Mouse (Mus musculus): ENCODE measurements around the gene Fyco1. TPM values are rescaled to one million over a fixed set of nuclear protein-coding genes. Genes with fewer than 3 reads are reported as not detected.

Gene Fyco1
- polyA plus RNA-seq, 1 experiment from 2014 or later, result 3.8 TPM

DNA sequence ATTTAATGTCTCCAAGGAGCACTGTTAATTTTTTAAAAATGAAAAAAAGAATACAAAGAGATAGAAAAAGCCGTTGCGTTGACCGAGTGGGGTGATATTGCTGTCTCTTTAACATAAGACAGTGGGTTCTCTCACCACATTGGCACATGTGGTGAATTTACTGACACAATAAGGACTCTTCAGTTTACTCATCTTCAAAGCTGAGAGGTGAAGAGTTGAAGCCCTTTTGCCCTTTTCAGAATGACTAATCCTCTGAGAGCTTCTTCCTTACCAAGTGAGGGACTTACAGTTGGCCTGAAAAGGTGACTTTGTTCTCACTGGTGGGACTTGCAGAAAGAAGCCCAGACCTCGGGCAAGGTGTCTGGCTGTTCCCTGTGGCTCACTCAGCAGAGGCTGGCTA is 110.9 kb downstream of the Fyco1 start:
- no peak overlapping the region for H3K9ac ChIP-seq (ENCODE audit: low read depth, low read length)
- H3K27me3 ChIP-seq (replicated peaks; ENCODE audit: control insufficient read depth, insufficient read depth, low read length), result no peaks in the 10 kb centered on the region
- H3K4me1 ChIP-seq (replicated peaks; ENCODE audit: control insufficient read depth, insufficient read depth, low read length), result no peaks in the 10 kb centered on the region
- H3K27ac ChIP-seq (ENCODE audit: low read depth, low read length), result no peak overlapping the region
- H3K4me3 ChIP-seq (ENCODE audit: low read depth, low read length), result no peak overlapping the region
- WGBS, result 86% methylated on average over 4 of the region's 4 CpGs
- no peaks in the 10 kb centered on the region for H3K9me3 ChIP-seq (ENCODE audit: control insufficient read depth)
- no peak overlapping the region for H3K4me2 ChIP-seq (replicated peaks; ENCODE audit: low read depth)
- no peak for TF ChIP-seq CTCF (IDR thresholded peaks at IDR 0.05; ENCODE audit: low read depth)
- ATAC-seq, result no peak
- H3K36me3 ChIP-seq (ENCODE audit: control insufficient read depth, insufficient read depth), result no peaks in the 10 kb centered on the region

Other genes with a start within 250 kb of the Fyco1 start
- gene Slc6a20b, start 219.3 kb downstream of the Fyco1 start, polyA plus RNA-seq (2015; fragmentation: Nextera tagmentation; extraction: Ambion mirVana), result 0.17 and 0.34 TPM in 2 replicates
- 0.50 and 0.61 TPM in 2 replicates for gene Ccr9, start 173.5 kb downstream of the Fyco1 start, polyA plus RNA-seq (2015; fragmentation: Nextera tagmentation; extraction: Ambion mirVana)
- gene Slc6a20a, start 173.0 kb downstream of the Fyco1 start, polyA plus RNA-seq (2015; fragmentation: Nextera tagmentation; extraction: Ambion mirVana), result 20.3 and 23.3 TPM in 2 replicates
- 25.0 and 26.1 TPM in 2 replicates for gene Lztfl1, start 134.2 kb downstream of the Fyco1 start, polyA plus RNA-seq (2015; fragmentation: Nextera tagmentation; extraction: Ambion mirVana)
- gene Cxcr6, start 45.4 kb downstream of the Fyco1 start, polyA plus RNA-seq (2015; fragmentation: Nextera tagmentation; extraction: Ambion mirVana), result 0.90 and 1.3 TPM in 2 replicates
- 0.05 TPM in 2 replicates for gene Xcr1, start 10.1 kb upstream of the Fyco1 start, polyA plus RNA-seq (2015; fragmentation: Nextera tagmentation; extraction: Ambion mirVana)
- 4.4 and 4.9 TPM in 2 replicates for gene Ccr1, start 116.8 kb upstream of the Fyco1 start, polyA plus RNA-seq (2015; fragmentation: Nextera tagmentation; extraction: Ambion mirVana)
- gene Ccr1l1, start 126.5 kb upstream of the Fyco1 start, polyA plus RNA-seq (2015; fragmentation: Nextera tagmentation; extraction: Ambion mirVana), result not detected in 2 replicates
- gene Ccr3, start 170.1 kb upstream of the Fyco1 start, polyA plus RNA-seq (2015; fragmentation: Nextera tagmentation; extraction: Ambion mirVana), result 0.05 and 0.10 TPM in 2 replicates